Mouse (Mus musculus) brain, embryonic 14.5 days (tissue): ENCODE data around the gene Tbx1.

ENCODE experiments used
- CTCF ChIP-seq: fragments of 200-500 bp; IDR thresholded peaks from 2 replicates; pipeline ENCODE4 v1.5.1; 2012; ENCODE audit warnings: inconsistent platforms, mild to moderate bottlenecking, moderate library complexity, borderline replicate concordance; ENCODE audit not compliant: insufficient read depth, insufficient read length; ENCODE audit errors: extremely low read depth
- POLR2A ChIP-seq: fragments of 200-500 bp; IDR thresholded peaks from 2 replicates; pipeline ENCODE4 v1.6.1; 2012; ENCODE audit warnings: mild to moderate bottlenecking, inconsistent platforms, borderline replicate concordance; ENCODE audit not compliant: poor library complexity, insufficient read depth, insufficient read length, severe bottlenecking; ENCODE audit errors: extremely low read depth

DNA sequence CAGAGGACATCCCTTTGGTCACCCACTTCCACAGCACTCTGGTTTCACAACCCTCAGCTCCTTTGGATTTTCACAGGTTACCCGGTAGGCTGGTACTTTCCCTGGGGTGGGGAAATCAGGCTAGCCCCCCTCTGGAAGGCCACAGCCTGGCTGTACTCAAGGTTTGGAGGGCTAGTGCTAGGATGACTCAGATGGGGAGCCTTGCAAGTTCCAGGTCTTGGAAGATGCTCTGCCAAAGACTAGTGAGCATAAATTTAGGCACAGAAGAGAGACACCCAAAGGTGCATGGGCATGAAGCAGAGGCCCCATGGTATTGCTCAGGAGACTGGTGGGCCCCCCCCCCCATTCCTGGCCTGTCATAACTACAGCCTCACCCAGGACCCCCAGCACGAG is 38.5 kb upstream of the Tbx1 start:
- TF ChIP-seq CTCF (no peak), POLR2A (no peak)
